Mouse (Mus musculus) cerebellum, adult 11-12 months (tissue): ENCODE data around the gene Krtap1-5.
"Not testable (repeated sequence)": the region's sequence is repeated elsewhere in the genome, so short reads cannot be mapped to it uniquely, and the experiment has no call there.

ENCODE experiments used
- DNase-seq: peaks from one replicate; pipeline ENCODE4 v3.0.0; 2022

Gene Krtap1-5

GRCm38 (mm10) chr11:99580636-99581035 lies at the start of gene Krtap1-5:
Krtap1-5 (minus strand) TSS chr11:99581016.
- no peak for DNase-seq

GRCm38 (mm10) chr11:99628138-99628537 lies 47.3 kb upstream of the Krtap1-5 start, which contains the start of gene Krtap4-1:
Krtap4-1 (minus strand) TSS chr11:99628238.
- DNase-seq = no peak

DNA sequence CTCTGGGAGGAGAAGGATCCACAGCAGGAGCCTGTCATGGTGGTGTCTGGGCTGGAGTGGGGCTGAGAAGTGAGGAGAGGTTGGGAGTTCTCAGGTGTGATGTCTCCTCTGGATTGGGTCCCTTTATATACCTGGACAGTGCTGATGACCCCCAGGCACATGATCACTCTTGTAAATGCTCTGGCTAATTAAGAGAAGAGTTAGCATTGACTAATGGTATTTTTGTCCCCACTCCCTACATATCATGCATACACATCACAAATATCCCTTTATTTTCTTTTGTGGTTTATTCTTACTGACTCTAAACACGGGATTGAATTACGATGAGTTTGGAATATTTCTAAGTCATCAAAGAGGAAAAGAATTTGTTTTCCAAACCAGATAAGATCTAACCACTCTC lies 39.5 kb upstream of the Krtap1-5 start, which contains the start of gene Gm11562:
Gene Gm11562 (minus strand): TSS at position 101 of the 400 bp plus-strand sequence.
- no peak for DNase-seq

DNA sequence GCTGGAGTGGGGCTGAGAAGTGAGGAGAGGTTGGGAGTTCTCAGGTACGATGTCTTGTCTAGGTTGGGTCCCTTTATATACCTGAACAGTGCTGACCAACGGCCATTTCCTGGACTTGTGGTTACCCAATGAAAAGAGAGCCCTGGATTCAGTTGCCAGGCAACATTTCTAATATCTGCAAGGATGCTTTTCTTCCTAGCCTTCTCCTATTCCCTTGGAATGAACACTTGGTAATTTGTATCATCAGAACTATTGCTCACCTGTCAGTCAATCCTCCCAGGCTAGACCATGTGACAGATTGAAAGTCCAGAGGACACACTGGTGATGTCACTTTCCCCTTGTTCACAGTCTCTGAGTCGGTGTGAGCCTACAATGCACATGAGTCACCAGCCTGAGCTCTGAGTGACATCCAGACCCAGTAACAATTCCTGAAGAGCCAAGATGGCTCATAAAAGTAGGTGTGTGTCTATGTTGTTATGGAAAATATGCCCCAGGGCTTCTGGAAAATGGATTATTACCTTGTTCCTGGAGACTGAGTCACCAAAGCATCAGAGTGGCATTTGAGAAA lies 34.1 kb upstream of the Krtap1-5 start, which contains the start of gene Krtap2-4:
Gene Krtap2-4 (minus strand): TSS at position 51 of the 568 bp plus-strand sequence.
- DNase-seq = no peak

- not testable (repeated sequence) for DNase-seq
These were observed 29.3 kb upstream of the Krtap1-5 start, which contains the start of gene Gm11937 for GRCm38 (mm10) chr11:99610089-99610488. Gm11937 (minus strand) TSS chr11:99610189.

- DNase-seq = peak; percentile 34
These were observed 28.3 kb upstream of the Krtap1-5 start for GRCm38 (mm10) chr11:99609126-99609525.

GRCm38 (mm10) chr11:99603208-99603607 lies 22.4 kb upstream of the Krtap1-5 start, which contains the start of gene Gm11938:
Gm11938 (minus strand) TSS chr11:99603308.
- not testable (repeated sequence) for DNase-seq

GRCm38 (mm10) chr11:99597742-99598141 lies 16.9 kb upstream of the Krtap1-5 start, which contains the start of gene Krtap9-3:
Krtap9-3 (minus strand) TSS chr11:99598105.
- not testable (repeated sequence) for DNase-seq

DNA sequence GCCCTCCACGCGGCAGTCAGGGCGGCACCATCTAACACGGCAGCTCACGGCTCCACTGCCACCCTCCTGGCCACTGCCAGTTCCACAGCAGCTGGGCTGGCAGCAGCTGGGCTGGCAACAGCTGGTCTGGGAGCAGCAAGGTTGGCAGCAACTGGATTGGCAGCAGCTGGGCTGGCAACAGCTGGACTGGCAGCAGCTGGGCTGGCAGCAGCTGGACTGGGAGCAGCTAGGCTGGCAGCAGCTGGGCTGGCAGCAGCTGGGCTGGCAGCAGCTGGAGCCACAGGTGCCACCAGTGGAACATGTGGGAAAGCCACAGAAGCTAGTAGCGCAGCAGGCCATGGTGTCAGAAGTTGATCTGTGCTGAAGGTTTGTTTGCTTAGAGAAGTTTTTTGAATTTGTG lies 10.2 kb upstream of the Krtap1-5 start, which contains the start of gene Krtap1-3:
Gene Krtap1-3 (minus strand): TSS at position 359 of the 400 bp plus-strand sequence.
- DNase-seq = no peak

GRCm38 (mm10) chr11:99585096-99585495 lies 4.3 kb upstream of the Krtap1-5 start:
- no peak for DNase-seq

GRCm38 (mm10) chr11:99583245-99583704 lies 2.5 kb upstream of the Krtap1-5 start, which contains the start of gene Krtap1-4:
Krtap1-4 (minus strand) TSS chr11:99583654.
- DNase-seq = no peak

DNA sequence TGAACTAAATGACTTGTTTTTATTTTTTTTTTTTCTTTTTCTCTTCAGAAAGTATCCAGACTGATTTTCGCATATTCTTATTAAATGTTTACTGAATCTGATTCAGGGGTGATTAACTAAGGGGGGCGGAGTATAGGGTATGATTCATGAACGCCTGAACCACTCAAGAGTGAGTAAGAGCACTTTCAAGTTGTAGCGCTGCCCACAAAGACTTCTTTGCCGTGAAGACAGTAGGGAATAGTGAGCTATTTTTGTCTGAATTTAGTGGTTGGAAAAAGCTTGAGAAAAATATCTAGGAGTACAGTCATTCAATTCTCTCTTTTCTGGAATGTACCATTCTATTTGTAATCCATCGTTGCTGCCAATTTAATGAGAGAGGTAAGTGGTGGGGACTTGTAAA lies 748 bp upstream of the Krtap1-5 start:
- DNase-seq = no peak

DNA sequence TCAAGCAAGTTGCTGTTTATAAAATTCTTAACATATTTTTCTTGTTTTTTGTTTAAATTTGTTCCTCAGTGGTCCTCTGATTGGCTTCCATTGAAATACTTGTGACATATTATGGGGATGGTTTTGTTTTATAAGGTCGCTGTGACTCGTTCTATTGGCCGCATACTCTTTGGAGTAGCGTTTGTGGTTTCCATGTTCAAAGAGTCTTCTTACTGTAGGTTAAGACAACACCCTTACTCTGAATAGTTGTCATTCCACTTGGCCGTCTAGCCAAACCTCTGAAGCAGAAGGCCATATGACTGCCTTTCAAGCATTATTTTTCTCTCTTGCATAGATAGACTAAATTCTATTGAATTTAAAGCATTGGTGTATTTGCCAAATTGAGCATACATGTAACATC lies 235 bp upstream of the Krtap1-5 start:
- DNase-seq = no peak

DNA sequence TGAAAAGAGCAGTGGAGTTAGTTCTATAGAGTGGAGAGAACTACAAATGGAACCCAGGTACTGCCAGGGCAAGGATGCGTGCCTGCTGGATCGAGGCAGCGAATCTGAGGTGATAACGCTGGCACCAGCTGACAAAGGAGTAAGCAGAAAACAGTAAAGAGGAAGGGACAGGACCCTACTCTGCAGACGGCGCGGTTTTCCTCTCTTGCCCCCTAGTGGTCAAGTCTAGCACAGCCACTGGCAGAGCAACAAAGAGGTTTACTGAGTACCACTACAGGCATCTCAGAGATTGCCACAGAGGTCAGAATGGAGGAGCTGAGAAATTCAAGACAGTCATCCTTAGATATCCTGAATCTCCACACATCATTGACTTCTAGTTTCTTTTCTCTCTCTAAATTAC lies 6.7 kb downstream of the Krtap1-5 start:
- DNase-seq = peak; percentile 18

GRCm38 (mm10) chr11:99573164-99573563 lies 7.7 kb downstream of the Krtap1-5 start:
- DNase-seq = no peak

GRCm38 (mm10) chr11:99566530-99566929 lies 14.3 kb downstream of the Krtap1-5 start, which contains the start of gene Krtap3-1:
Krtap3-1 (minus strand) TSS chr11:99566630.
- DNase-seq = no peak

GRCm38 (mm10) chr11:99562580-99562979 lies 18.2 kb downstream of the Krtap1-5 start:
- no peak for DNase-seq

- DNase-seq = no peak
These were observed 21.4 kb downstream of the Krtap1-5 start, which contains the start of gene Gm11939 for GRCm38 (mm10) chr11:99559366-99559765. Gm11939 (minus strand) TSS chr11:99559466.

GRCm38 (mm10) chr11:99557976-99558745 lies 22.7 kb downstream of the Krtap1-5 start:
- DNase-seq = no peak

GRCm38 (mm10) chr11:99556753-99557152 lies 24.1 kb downstream of the Krtap1-5 start, which contains the start of gene Krtap3-2:
Krtap3-2 (minus strand) TSS chr11:99556853.
- DNase-seq = no peak

DNA sequence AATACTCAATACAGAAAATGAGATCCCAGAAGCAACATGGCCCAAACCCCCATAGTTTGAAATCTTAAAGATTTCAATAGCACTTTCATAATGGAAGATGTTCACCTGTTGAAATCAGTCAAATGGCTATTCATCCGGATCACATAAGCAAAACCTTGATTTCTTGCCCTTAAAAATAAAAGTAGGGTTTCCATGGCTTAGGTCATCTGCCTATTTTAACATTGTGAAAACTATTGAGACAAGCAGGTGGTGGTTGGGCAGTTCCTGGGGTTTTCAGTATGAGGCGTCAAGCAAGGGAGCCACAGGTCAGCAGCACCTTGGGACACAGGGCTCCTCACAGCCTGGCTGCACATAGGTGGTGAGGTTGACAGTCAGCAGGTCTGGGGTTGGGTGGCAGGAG lies 24.6 kb downstream of the Krtap1-5 start:
- DNase-seq = no peak

DNA sequence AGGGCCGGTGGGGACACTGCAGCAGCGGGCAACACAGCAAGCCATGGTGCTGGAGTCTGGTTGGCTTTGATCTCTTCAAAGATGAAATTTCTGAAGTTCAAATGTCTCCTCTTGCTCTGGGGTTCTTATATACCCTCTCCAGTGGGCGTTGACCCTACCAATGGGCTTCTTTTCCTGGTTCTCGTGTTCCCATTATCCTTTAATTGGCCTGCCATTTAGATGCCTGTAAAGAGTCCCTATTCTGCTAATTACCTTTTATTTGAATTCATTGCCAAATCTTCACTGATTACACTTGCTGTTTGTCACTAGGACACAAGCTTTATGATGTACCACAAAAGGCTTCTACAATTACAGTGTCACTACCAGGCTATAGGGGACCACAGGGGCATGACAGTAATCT lies 30.1 kb downstream of the Krtap1-5 start, which contains the start of gene Krtap3-3:
Gene Krtap3-3 (minus strand): TSS at position 101 of the 400 bp plus-strand sequence.
- no peak for DNase-seq

GRCm38 (mm10) chr11:99547892-99548291 lies 32.9 kb downstream of the Krtap1-5 start:
- DNase-seq = no peak
